Mouse (Mus musculus) thymus, adult 2 months (tissue): Measurements from ENCODE around the gene Fads1.

Source experiments
- CTCF ChIP-seq: fragments of 200-500 bp; IDR thresholded peaks from 2 replicates; pipeline ENCODE4 v1.5.1; 2012; ENCODE audit warnings: mild to moderate bottlenecking, control low read depth, low read length, moderate library complexity, borderline replicate concordance; ENCODE audit not compliant: control insufficient read depth, poor library complexity, insufficient read depth; ENCODE audit errors: extremely low read depth
- POLR2A ChIP-seq: fragments of 200-500 bp; IDR thresholded peaks from 2 replicates; pipeline ENCODE4 v1.6.1; 2012; ENCODE audit warnings: mild to moderate bottlenecking, low read length, control low read depth, moderate library complexity; ENCODE audit not compliant: control insufficient read depth, poor library complexity, insufficient read depth; ENCODE audit errors: extremely low read depth

DNA sequence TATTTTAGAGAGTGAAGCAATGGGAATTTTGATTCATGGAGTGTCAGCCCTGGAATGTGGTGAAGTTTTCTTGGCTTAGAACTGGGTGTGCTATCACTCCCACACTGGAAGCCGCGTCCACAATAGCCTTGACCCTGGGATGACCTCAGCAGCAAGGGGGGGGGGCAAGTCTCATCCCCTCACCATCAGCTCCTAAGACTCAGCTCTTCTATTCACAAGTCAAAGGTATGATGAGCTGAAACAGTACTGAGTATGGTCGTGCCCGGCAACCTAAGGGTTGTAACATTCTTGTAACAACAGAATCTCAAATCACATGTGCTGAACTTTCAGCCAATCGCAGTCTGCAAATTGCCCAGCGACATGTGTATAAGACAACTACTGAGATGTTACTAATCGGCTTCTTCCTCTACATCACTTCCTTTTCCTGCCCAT, 5.7 kb upstream of the Fads1 start:
- no peak for TF ChIP-seq CTCF
- no peak for TF ChIP-seq POLR2A
